Mouse (Mus musculus) adrenal gland, adult 8-10 months (tissue): Measurements from ENCODE around the gene Phyhd1. TPM values are rescaled to one million over a fixed set of nuclear protein-coding genes. Genes with fewer than 3 reads are reported as not detected.

Source experiments
- DNase-seq: peaks from one replicate; pipeline ENCODE4 v3.0.0; 2022
- total RNA-seq, 4 experiments: library from RNA; stranded (reverse); gene quantifications; 2 replicates each; pipeline ENCODE4 v1.2.4; 2022

Gene Phyhd1
- total RNA-seq, 4 experiments from 2014 or later, result 12.0 to 20.7 (median 15.4) TPM

DNA sequence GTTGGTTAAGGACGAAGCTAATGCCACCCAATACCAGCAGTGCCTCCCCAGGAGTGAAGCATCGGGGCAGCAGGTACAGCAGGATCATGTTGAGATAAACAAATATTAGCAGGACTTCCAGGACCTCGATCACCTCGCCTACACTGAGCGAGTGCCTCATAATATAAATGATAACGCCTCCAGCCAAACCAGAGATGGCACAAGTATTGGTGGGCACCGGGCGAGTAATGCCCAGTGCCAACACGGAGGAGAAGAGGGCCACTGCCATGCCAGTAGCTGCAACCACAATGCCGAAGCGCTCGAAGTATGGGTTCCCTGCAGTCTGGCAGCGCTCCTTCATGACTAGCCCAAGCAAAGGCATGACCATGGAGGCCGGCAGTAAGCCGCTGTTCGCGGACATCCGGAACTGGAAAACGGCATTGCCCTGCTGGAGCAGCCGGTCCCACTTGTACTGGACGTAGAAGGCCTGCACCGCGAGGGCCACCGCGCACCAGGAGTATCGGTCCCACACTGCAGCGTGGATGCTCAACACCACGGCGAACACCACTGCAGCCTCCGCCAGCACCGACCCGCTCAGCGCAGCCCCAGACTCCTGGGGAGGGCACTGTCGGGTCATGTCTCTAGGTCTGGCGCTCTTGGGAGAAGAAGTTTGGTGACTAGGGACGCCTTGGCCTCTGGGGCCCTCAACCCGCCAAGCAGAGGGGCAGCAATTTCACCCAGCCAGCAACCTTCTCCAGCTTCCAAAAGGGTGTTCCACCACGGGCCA, 19.6 kb downstream of the Phyhd1 start:
- no peak for DNase-seq

DNA sequence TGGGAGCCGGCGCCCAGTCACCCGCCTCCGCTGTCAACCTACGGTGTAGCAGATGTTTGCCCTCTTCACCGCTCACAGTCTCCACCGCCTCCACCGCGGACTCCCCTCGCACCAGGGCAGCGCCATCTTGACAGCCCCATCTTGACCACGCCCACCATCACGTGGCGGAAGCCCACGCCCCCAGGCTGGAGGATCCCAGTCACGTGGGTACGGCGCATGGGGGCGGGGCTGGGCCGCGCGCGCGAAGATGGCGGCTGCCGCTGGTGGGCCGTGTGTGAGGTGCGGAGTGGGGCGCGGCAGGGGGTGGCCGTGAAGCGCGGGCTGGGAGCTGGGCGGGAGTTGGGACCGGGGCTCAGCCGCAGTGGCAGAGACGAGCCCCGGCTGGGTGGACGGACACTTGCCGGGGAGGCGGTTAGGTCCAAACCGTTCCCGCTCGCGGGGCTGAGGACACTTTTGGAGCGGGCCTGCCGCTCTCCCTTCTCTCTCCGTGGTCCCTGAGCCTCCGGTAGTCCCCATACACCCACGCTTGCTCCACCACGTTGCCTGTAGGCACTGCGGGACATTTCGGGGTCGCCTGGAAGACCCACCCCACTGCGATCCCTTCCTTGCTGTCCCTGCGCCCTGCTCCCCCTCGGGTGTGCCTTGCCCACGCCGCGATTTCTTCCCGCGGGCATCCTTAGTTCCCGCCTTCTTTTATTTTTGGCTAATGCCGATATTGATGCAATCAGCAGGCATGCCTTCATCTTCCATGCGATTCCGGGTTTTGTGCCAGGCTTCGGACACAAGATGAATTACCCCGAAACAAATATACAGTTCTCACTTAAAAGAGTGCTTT, 20.4 kb downstream of the Phyhd1 start, which contains the start of the genes Dolk and Nup188:
TSS of gene Dolk (minus strand) at position 143 of the 835 bp plus-strand sequence.
TSS of gene Nup188 (plus strand) at position 206 of the 835 bp plus-strand sequence.
- peak; percentile 91 for DNase-seq

DNA sequence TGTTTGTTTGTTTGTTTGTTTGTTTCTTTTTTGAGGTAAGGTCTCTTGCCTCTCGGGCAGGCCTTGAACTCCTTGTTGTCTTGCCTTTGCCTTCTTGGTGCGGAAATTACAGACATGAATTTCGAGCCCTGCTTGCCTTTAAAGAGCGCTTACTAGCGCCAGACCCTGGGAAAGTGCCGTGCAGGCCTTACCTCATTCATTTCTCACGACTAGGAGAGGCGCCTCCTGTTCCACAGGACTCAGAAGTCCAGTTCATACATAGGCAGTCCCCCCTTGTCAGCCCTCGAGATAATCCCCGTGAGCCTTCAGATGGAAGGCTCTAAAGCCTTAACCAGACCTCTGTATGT, 21.0 kb downstream of the Phyhd1 start:
- no peak for DNase-seq

GRCm38 (mm10) chr2:30299525-30299924, 33.5 kb downstream of the Phyhd1 start:
- no peak for DNase-seq

GRCm38 (mm10) chr2:30299966-30300365, 34.0 kb downstream of the Phyhd1 start:
- no peak for DNase-seq

DNA sequence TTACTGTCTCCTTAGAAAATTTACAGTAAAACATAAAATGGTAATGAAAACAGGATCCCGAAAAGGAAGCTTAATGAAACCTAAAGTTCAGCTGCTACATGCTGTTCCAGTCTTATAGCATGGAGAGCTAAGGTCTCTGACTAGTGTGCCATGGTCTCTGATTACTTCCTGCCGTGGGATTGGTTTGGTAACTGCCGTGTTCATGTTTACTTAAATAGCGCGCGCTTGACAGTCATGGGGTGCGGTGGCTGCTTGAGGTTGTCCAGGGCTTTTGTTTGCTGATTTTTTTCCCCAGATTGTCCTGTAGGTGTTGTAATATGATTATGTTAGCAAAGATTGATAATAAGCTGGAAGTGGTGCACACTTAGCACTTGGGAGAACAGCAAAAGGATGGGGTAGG, 40.1 kb downstream of the Phyhd1 start:
- DNase-seq, result no peak

DNA sequence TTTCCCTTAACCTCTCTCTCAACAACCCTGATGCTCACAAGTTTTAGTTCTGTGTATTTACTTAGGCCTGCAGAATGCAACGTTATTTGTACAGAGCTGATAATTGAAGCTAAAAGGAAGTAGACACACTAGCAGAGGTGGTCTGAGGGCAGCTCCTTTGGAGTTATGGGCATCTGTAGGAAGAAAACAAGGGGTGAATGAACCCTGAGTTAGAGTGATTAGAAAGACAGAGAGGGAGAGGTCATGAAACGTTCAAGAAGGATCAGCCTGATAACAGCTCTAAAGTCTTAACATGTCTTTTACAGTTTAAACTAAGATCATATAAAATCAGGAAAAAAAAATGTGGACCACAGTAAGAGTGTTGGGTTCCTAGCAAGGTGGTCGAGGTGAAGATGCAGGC, 43.3 kb downstream of the Phyhd1 start:
- no peak for DNase-seq

DNA sequence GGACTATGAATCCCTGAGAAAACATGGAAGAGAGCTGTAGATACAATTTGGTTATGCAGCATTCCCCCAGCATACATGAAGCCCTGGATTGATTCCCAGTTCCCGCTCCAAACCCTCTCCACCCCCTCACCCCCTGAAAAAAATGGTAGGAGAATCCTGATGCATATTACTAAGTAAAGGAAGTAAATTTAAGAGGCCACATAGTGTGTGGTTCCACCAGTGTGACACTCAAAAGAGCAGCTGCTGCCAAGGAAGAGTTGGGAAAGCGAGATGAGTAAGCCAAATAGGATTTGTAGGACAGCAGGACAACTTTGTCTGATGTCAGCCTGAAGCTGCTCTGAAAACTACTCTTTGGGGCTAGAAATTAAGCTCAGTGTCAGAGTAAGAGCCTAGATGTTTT, 45.5 kb downstream of the Phyhd1 start:
- DNase-seq, result peak; percentile 56

GRCm38 (mm10) chr2:30316136-30316535, 50.1 kb downstream of the Phyhd1 start:
- no peak for DNase-seq

GRCm38 (mm10) chr2:30316955-30317354, 51.0 kb downstream of the Phyhd1 start:
- DNase-seq, result no peak

DNA sequence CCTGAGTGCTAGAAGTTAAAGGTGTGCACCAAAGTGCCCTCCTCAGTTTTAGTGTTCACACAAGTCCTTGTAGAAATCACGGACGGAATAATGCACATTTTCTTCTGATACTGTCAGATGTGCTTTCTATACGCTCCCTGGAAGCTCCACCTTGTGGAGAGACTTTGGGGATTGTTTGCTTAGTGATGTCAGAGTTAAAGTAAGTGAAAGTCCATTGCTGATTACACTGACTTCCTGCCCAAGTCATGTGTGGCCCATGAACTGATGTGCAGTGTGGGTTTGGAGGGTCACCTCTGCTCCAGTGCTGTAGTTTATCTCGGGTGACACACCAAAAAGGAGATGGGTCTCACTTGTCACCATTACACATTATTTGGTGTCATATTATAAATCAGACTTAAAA, 53.3 kb downstream of the Phyhd1 start:
- DNase-seq, result no peak

GRCm38 (mm10) chr2:30323111-30323510, 57.1 kb downstream of the Phyhd1 start:
- no peak for DNase-seq

- no peak for DNase-seq
Observed at GRCm38 (mm10) chr2:30325296-30325695, 59.3 kb downstream of the Phyhd1 start.

GRCm38 (mm10) chr2:30327276-30327675, 61.3 kb downstream of the Phyhd1 start:
- no peak for DNase-seq

GRCm38 (mm10) chr2:30328791-30329190, 62.8 kb downstream of the Phyhd1 start:
- DNase-seq, result no peak

Other genes with a start within 250 kb of the Phyhd1 start
- gene Wdr34, start 217.3 kb upstream of the Phyhd1 start, total RNA-seq, result 10 to 100 TPM; 19.5 to 31.7 (median 26.6) TPM
- 100 to 1,000 TPM; 205 to 257 (median 225) TPM for gene Set, start 208.8 kb upstream of the Phyhd1 start, total RNA-seq
- gene Pkn3, start 188.5 kb upstream of the Phyhd1 start, total RNA-seq, result 1 to 10 TPM; 4.8 to 6.6 (median 5.8) TPM
- 10 to 100 TPM; 16.4 to 23.9 (median 17.6) TPM for gene Zdhhc12, start 172.6 kb upstream of the Phyhd1 start, total RNA-seq
- gene Zer1, start 141.6 kb upstream of the Phyhd1 start, total RNA-seq, result 10 to 100 TPM; 45.6 to 74.7 (median 58.5) TPM
- 10 to 100 TPM; 58.6 to 71.5 (median 64.5) TPM for gene Tbc1d13, start 132.5 kb upstream of the Phyhd1 start, total RNA-seq
- 10 to 100 TPM; 21.9 to 43.0 (median 31.0) TPM for gene Endog, start 94.7 kb upstream of the Phyhd1 start, total RNA-seq
- gene Spout1, start 87.7 kb upstream of the Phyhd1 start, total RNA-seq, result 10 to 100 TPM; 22.9 to 28.7 (median 28.4) TPM
- gene Kyat1, start 60.4 kb upstream of the Phyhd1 start, total RNA-seq, result 10 to 100 TPM; 21.3 to 27.4 (median 22.8) TPM
- gene Lrrc8a, start 28.5 kb upstream of the Phyhd1 start, total RNA-seq, result 10 to 100 TPM; 54.6 to 63.0 (median 57.8) TPM
- 1 to 10 TPM in 3 of 4 experiments, under 1 TPM in 1; 0.58 to 5.3 (median 2.8) TPM for gene Gm28035, start 25.6 kb upstream of the Phyhd1 start, total RNA-seq
- gene Gm28038, start 14.8 kb downstream of the Phyhd1 start, total RNA-seq, result not detected
- gene Dolk, start 20.1 kb downstream of the Phyhd1 start, total RNA-seq, result 10 to 100 TPM; 31.2 to 42.7 (median 37.6) TPM
- gene Nup188, start 20.2 kb downstream of the Phyhd1 start, total RNA-seq, result 10 to 100 TPM; 28.2 to 33.6 (median 30.2) TPM
- gene Sh3glb2, start 93.1 kb downstream of the Phyhd1 start, total RNA-seq, result 100 to 1,000 TPM in 2 of 4 experiments, 10 to 100 TPM in 2; 85.4 to 115 (median 101) TPM
- 100 to 1,000 TPM in 1 of 4 experiments, 10 to 100 TPM in 3; 80.6 to 104 (median 91.1) TPM for gene Miga2, start 98.0 kb downstream of the Phyhd1 start, total RNA-seq
- 10 to 100 TPM; 18.0 to 24.2 (median 19.8) TPM for gene Dolpp1, start 126.1 kb downstream of the Phyhd1 start, total RNA-seq
- gene Crat, start 149.6 kb downstream of the Phyhd1 start, total RNA-seq, result 100 to 1,000 TPM in 1 of 4 experiments, 10 to 100 TPM in 3; 59.0 to 122 (median 95.3) TPM
- 100 to 1,000 TPM; 135 to 153 (median 141) TPM for gene Ptpa, start 149.8 kb downstream of the Phyhd1 start, total RNA-seq
- 1 to 10 TPM; 3.8 to 7.7 (median 6.8) TPM for gene Ier5l, start 208.0 kb downstream of the Phyhd1 start, total RNA-seq